Mouse (Mus musculus): ENCODE results near the gene Klhl2.

GRCm38 (mm10) chr8:64877630-64878312 is 28.0 kb upstream of the Klhl2 start:
- no peak for TF ChIP-seq GATA1 (IDR thresholded peaks at IDR 0.05; ENCODE audit: low read length)
- TF ChIP-seq TAL1 (IDR thresholded peaks at IDR 0.05; ENCODE audit: low read length) = no peak

Measured in erythroblast, embryonic 14.5 days (primary cell).